Mouse (Mus musculus) urinary bladder, adult 18-20 months (tissue): ENCODE data around the gene Spata17.
A peak's percentile ranks its signal among the peaks of the same experiment; 100 is the strongest.

Experiments
- DNase-seq, 2 experiments: peaks; one replicate each; pipeline ENCODE4 v3.0.0; 2022; ENCODE audit warnings: low spot score in 2 of 2, mixed read lengths in 2 of 2

Spata17 gene

DNA sequence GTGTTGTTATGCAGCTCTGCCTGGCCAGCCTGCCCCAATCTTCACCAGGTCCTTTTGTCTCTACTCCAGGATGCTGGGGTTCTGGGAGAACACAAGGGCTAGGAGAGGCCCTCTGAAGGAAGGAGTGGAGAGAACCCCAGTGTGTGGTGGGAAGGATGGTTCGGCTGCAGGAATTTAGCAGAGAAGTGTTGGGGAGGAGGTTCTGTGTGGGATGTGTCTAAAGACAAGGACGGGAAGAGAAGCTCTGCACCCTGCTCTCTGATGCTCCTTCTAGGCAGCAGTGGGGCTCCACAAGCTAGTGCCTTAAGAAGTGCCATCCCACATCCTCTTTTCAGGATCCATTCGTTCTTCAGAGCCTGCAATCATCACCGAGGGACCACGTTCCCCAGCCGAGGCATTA, 129.2 kb downstream of the Spata17 start:
- DNase-seq: no peak

DNA sequence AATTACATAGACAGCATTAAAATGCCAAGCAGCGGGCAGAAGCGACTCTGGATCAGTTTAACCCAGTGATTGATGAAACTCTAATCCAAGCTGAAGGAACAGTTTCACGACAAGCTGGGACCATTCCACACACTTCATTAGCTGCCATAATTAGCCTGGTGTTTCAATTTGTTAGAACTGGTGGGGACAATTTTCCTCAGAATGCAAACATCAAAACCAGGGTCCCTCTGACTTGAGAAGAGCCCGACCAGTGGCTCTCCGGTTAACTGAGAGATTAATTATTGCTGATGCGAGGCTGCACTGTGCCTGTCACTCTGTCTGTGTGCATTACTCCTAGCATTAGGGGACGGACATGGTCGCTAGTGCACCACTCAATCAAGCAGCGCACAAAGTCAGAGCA, 137.9 kb downstream of the Spata17 start:
- no peak for DNase-seq

DNA sequence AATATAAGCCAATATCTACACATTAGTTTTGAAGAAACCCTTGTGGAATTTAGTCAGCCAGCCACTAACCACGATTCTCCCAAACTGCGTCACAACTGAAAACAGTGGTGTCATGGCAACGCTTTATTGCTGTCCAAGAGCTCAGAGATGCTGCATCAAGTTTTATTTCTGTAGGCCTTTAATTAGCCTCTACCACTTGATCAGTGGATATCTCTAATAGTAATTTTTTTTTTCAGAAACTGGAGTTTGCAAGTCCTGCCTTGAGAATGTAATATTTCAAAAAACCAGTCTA, 138.3 kb downstream of the Spata17 start:
- DNase-seq: no peak

GRCm38 (mm10) chr1:187076198-187077042, 138.8 kb downstream of the Spata17 start:
- no peak for DNase-seq

GRCm38 (mm10) chr1:187059874-187060273, 155.4 kb downstream of the Spata17 start:
- no peak for DNase-seq

DNA sequence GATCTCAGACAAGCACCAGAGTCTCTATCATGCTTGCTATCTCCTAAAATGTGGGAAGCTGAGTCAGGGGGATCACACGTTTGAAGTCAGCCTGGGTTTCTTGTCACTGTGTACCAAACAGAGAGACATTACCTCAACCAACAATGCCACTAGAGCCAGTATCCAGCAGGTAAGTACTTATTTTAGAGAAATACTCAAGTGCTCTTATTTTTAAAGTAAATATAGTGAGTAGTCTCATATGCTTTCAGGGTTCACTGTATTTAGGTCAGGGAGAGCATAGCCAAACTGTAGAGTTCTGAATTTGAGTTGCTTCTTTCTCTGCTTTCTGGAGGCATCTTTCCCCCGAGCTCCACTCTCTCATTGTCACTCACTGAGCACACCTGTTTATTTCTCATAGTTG, 160.9 kb downstream of the Spata17 start:
- DNase-seq: no peak

- no peak for DNase-seq
These were observed 161.4 kb downstream of the Spata17 start for GRCm38 (mm10) chr1:187053862-187054261.

DNA sequence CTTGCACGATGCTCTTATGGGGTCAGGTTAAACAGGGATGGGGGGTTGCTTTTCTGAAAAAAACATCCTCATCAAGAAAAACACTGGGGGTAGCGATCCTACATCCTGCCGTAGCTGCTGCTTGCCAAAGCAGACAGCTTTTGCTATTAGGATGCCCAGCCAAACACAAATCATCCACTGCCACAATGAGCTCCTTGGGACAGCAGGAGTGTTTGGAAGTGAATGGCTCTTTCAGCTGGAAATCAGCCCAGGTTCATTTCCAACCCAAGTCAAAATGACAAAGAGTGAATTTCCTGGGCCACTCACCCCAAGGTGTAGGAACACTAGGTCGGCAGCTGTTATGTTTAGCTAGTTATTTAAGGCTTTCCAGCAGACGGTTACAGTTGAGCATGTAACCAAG, 162.7 kb downstream of the Spata17 start:
- no peak for DNase-seq

GRCm38 (mm10) chr1:187051296-187051695, 164.0 kb downstream of the Spata17 start:
- DNase-seq: no peak

- no peak for DNase-seq
These were observed 166.5 kb downstream of the Spata17 start for GRCm38 (mm10) chr1:187048681-187049288.

- DNase-seq: no peak
These were observed 170.5 kb downstream of the Spata17 start for GRCm38 (mm10) chr1:187044726-187045125.

- no peak for DNase-seq
These were observed 175.5 kb downstream of the Spata17 start for GRCm38 (mm10) chr1:187039801-187040200.

GRCm38 (mm10) chr1:187035785-187036184, 179.5 kb downstream of the Spata17 start:
- no peak for DNase-seq

- peak in 1 of 2 experiments; percentile 1 for DNase-seq
These were observed 183.5 kb downstream of the Spata17 start for GRCm38 (mm10) chr1:187031796-187032195.

- DNase-seq: no peak
These were observed 186.4 kb downstream of the Spata17 start for GRCm38 (mm10) chr1:187028841-187029240.

DNA sequence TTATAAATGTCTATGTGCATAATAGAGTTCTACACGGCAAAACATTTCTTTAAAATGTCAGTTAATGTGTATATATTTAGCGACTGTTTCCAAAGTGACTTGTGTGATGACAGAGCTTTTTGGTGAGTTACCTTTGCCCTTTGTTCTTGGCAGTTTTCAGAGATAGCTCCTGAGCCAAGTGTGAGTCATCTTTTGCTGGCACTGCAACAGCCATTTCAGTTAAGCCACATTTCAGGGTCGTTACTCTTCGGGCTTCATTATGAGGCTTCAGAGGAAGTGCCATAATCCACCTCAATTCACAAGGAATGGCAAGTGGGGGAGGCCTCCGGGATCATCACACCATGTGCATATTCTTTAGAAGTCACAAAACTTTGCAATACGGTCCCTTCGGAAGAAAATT, 195.3 kb downstream of the Spata17 start:
- DNase-seq: no peak

- no peak for DNase-seq
These were observed 199.1 kb downstream of the Spata17 start for GRCm38 (mm10) chr1:187016116-187016515.

- DNase-seq: no peak
These were observed 199.6 kb downstream of the Spata17 start for GRCm38 (mm10) chr1:187015673-187016072.

- no peak for DNase-seq
These were observed 201.1 kb downstream of the Spata17 start for GRCm38 (mm10) chr1:187014141-187014540.

GRCm38 (mm10) chr1:187011601-187012000, 203.7 kb downstream of the Spata17 start:
- no peak for DNase-seq

GRCm38 (mm10) chr1:187010071-187010470, 205.2 kb downstream of the Spata17 start:
- no peak for DNase-seq

DNA sequence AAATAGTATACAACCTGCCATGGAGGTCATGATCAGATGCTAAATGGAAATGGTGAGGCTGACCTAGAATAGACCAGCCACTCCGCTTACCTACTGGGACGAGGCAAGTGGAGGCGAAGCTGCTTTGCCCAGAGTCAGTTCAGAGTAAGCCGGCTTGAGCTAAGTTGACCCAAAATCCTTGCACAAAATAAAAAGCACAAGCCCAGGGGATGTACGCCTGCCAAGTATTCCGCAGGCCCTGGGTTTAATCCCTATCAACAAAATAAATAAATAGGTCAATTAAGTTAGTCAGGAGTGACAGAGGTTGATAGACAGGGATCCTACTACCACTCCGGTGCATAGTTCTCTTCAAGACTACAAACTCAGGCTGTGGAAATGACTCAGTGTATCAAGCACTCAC, 207.0 kb downstream of the Spata17 start:
- no peak for DNase-seq

GRCm38 (mm10) chr1:187006227-187006925, 208.9 kb downstream of the Spata17 start:
- no peak for DNase-seq
